Mouse (Mus musculus) thymus, postnatal 10 days (tissue): ENCODE measurements around the gene Txnip.

Experiments used
- DNase-seq, 2 experiments: peaks; one replicate each; pipeline ENCODE4 v3.0.0; 2021; ENCODE audit warnings: low spot score in 2 of 2

Gene Txnip

GRCm38 (mm10) chr3:96551203-96551602 lies 6.6 kb upstream of the Txnip start:
- DNase-seq, result peak in 1 of 2 experiments; percentile 64

DNA sequence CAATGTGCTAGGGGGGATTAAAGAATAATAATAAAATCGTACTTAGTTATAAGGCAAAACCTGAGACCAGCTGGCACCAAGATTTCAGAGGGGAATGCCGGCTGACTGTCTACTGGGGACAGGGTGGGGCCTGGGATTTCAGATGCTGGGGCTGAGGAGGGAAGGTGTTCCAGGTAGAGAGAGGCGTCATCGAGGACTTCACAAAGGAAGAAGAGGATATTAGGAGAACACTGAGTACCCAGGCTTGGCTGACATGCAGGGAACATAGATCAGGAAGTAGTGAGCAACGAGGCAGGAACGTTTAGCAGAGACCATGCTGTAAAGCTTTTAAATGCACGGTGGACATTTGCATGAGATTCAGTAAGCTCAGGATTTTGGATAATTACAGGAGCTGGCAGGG lies 5.9 kb upstream of the Txnip start:
- DNase-seq, result no peak

DNA sequence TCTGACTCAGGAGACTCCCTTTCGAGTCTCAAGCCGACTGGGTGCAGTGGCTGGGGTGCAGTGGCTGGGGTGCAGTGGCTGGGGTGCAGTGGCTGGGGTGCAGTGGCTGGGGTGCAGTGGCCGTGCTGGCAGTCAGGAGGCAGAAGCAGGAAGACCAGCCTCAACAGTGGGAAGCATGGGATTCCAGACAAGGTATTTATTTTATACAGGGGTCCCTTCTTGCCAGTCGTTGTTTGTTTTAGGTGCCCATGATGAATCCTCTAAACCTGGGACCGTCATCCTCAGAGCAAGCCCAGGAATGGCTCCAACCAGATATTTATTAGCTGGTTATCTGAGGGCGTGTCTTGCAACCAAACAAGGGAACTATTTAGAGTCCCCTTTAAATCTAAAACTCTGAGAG lies 4.2 kb upstream of the Txnip start:
- no peak for DNase-seq

DNA sequence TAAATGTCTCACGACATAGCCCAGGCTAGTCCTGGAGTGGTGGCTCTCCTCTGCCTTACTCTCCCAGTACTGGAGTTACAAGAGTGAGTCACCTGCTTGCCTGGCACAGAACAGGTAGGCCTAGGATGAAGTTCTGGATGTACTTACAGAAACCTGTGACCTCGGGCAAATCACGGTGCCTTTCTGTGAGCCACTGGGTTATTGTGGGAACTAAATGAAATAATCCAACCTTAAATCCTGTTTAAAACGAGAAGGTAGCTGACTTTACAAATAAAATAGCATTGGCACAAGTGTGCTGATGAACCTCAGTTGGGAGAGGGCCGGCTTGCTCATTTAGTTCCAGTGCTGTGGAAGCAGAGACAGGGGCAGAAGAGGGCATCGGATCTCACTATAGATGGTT lies 3.5 kb upstream of the Txnip start:
- DNase-seq, result no peak

DNA sequence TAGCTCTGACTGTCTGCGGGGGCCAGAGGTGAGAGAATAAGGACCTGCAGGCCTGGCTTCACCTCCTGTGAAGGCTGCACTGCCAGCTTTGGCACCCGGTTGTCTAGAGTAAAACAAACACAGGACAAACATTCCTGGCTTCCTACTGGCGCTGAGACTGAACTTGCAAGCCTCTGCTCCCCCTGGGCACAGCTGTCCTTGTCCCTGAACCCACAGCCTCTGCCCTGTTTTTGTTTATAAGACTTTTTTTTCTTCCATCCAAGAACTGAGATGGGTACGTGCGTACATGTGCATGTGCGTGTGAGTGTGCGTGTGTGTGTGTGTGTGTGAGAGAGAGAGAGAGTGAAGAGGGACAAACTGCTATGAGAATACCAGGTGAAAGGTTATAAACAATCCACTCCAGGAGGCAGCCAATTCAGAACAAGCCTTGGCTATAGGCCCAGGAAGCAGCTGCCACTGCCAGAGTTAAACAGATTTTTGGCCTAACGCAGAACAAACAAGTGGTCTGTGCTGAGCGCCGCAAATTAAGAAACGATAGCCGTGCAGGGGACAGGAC lies 2.6 kb upstream of the Txnip start:
- no peak for DNase-seq

DNA sequence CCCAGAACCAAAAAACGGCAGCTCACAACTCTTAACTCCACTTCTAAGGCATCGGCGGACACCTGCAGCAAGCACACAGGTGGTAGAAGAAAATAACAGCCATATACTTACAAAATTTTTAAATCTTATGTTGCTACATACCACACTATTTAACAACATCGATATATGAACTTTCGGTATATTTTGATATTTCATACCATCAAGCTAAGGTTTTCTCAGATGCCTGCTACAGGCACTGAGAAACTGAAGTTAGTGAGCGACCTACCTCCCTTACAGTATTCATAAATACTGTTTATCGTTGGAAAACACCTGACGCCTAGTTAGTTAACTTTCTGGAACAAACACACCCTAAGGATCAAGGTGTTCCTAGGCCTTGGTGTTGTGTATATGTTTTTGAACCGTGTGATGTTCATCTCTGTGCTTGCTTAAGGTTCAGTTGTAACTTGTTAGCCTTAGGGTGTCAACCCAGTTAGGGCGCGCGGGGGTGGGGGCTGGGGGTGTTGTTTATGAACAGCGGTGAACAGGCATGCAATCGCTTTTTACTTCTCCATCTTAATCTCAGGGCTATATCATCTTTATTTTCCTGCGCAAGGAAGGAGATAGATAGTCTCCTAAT lies 1.6 kb upstream of the Txnip start:
- DNase-seq, result no peak

DNA sequence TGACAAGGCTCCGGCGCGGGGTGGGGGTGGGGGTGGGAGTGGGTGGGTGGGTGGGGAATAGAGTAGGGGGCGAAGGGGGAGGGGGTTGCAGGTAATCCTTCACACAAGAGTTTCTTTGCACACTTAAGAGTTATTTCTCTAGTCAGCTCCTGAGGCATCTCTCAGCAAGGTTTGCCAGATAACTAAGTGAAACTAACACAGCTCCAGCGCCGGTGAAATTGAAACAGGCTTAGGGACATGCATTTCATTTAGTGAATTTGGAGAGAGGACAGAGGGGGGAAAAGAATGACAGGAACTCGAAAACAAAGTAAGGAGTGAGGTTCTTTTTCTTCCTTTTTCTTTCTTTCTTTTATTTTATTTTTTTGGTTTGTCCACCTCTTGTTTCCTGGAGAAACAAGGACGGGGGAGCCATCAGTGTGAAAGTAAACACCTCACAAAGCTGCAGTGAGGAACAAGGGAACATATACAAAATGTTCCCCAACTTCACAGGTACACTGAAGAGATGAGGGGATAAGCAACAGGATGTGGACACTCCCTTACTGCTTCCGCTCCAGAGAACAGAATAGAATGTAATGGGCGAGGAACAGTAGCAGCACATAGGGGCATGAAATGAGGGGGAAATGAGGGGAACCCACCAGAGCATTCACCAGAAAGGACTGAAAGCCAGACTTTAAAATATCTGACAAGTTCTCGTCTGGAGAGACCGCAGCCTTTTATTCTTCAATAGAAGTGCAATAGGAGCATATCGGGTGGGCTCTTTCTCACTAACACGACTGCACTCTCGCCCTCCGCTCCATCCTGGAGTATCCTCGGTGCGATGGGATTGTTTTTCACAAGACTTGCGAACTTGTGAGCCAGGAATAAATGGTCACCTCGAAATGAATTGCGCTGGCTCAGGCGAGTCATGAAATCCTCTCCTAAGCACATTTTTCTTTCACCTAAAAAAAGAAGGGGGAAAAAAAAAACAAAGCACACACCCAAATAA lies 814 bp upstream of the Txnip start:
- DNase-seq, result peak; percentile 54 to 59

GRCm38 (mm10) chr3:96558159-96558558 lies 402 bp downstream of the Txnip start:
- no peak for DNase-seq

- no peak for DNase-seq
Measured at GRCm38 (mm10) chr3:96558668-96559196, 975 bp downstream of the Txnip start.

GRCm38 (mm10) chr3:96559398-96559910 lies 1.7 kb downstream of the Txnip start:
- no peak for DNase-seq

GRCm38 (mm10) chr3:96559911-96560850 lies 2.4 kb downstream of the Txnip start:
- no peak for DNase-seq

GRCm38 (mm10) chr3:96560881-96561668 lies 3.3 kb downstream of the Txnip start:
- no peak for DNase-seq

DNA sequence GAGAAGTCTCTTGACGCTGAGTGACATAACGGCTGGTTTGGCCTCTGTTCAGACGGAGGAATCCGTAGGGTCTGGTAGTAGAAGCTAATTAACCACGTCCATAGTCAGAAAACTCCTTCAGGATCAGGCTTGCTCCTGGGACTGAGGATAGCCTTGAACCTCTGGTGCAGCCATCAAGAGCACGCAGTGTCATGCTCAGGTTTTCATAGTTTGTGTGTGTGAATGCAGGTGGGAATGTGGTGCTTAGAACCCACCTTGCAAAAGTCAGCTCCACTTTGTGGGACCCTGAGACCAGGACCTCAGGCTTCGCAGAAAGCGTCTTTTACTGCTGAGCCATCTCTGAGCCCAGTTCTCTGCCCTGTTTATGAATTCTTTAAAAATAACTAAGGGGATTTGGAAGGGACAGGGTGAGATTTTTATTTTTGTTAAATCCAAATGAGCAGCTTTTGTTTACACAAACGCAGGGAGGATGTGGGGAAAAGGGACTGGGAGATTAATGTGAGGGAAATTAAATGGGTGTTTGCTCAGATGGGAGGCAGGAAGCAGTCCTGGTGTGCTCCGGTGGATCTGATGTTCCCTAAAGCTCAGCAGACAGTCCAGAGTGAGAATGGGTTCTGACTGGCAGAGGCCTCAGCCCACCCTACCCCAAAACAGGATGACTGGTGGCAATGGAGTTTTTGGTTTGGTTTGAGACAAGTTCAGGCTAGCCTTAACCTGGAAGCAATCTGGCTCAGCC lies 4.4 kb downstream of the Txnip start:
- no peak for DNase-seq

- DNase-seq, result no peak
Measured at GRCm38 (mm10) chr3:96563267-96563666, 5.5 kb downstream of the Txnip start.

DNA sequence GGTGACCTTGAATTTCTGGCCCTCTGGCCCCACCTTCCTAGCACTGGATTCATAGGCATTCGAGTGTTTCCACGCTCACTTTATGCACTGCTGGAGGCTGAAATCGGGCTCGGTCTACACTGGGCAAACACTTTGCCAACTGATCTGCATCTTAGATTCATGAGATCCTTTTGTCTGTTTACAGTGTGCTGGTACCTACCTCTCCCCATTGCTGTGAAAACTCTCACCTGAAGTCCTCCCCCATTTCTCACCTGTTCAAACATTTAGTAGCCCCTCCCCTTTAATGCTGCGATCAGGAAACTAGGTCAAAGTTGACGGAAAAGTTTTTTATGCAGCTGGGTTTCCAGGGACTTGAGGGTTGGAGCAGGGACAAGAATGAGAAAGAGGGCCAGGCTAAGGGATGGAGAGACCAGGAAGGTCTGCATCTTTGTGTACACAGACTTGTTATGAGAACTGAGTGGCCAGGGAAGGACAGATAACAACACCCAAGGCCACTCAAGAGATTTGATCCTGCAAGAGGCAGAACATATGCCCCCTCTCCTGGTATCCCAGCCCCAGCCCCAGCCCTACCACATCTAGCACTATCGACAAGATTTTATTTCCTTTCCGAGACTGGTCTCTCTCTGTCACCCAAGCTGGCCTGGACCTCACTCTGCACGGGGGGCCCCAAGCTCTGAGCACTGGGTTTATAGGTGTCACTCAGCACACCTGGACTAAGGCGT lies 6.3 kb downstream of the Txnip start:
- DNase-seq, result no peak

DNA sequence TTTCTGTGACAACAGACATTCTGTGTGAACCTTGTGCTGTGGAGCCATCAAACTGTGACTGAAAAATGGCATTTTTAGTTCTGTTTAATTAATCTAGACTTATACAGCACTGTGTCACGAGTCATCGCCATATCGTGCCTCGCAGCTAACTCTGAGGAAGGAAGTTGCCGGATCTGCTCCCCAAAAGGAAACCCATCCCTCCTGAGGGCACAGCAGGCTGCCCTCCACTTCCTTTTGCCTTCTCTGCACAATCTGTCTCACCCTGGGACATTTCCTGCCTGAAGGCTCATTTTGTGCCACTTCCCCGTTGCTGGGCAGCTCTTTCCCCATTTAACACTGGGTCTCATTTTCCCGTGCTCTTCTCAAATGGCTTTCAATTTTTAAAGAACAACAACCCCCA lies 6.9 kb downstream of the Txnip start:
- peak in 1 of 2 experiments; percentile 54 for DNase-seq

DNA sequence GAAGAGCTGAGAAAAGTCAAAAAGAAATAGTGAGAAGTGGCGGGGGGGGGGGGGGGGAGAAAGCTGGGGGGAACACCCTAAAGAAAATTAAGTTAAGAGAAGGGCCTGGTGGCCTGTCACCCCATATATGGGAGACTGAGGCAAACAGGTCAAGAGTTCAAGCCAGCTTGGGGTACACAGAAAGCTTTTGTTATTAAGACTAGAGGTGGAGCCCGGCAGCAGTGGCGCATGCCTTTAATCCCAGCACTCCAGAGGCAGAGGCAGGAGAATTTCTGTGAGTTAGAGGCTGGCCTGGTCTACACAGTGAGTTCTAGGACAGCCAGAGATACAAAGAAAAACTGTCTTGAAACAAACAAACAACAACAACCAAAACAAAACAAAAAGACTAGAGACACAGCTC lies 7.3 kb downstream of the Txnip start:
- DNase-seq, result no peak

DNA sequence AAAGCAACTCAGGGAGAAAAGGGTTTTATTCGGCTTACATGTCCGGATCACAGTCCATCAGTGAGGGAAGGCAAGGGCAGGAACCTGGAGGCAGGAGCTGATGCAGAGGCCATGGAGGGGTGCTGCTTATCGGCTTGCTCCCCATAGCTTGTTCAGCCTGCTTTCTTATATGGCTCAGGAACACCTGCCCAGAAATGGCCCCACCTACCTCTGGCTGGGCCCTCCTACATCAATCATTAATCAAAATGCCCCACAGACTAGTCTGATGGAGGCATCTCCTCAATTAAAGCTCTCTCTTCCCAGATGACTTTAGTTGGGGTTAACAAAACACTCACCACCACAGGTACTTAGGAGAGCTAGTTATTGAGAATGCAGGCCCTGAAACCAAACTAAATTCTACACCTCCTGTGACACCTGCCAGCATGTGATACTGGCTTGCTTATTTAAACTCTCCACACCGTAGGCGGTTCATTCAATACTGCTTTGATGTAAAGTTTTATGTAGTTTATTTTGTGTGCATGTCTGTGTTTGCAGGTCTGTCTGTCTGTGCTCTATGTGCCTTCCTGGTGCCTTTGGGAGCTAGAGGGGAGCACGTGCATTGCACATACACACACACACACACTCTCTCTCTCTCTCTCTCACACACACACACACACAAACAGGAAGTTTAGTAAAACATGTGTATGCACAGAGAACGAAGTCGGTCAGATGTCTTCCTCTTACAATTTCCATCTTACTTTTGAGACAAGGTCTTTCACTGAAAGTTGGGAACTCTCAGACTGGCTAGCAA lies 9.1 kb downstream of the Txnip start:
- no peak for DNase-seq
